Mouse (Mus musculus) inflammation-experienced regulatory T-cells, adult 6 months (primary cell): ENCODE measurements around the gene Sh3bgrl3. TPM values are rescaled to one million over a fixed set of nuclear protein-coding genes. Genes with fewer than 3 reads are reported as not detected.
A peak's percentile ranks its signal among the peaks of the same experiment; 100 is the strongest.
"Not testable (repeated sequence)": the region's sequence is repeated elsewhere in the genome, so short reads cannot be mapped to it uniquely, and the experiment has no call there.

Source experiments
- ATAC-seq: one replicate; pipeline ENCODE4 v1.8.0; 2017
- polyA plus RNA-seq, 3 experiments: library from polyadenylated mRNA; unstranded; fragments of 100-300 nt; shearing (Covaris generic); gene quantifications; one replicate each; pipeline ENCODE4 v1.2.1; 2017

Gene Sh3bgrl3
- 1,000 to 10,000 TPM in 2 of 3 experiments, 100 to 1,000 TPM in 1; 884 to 1,358 (median 1,179) TPM for polyA plus RNA-seq

- peak; percentile 83 for ATAC-seq
Measured at GRCm38 (mm10) chr4:134128221-134128982, at the start of gene Sh3bgrl3. Sh3bgrl3 (minus strand) TSS chr4:134128789.

DNA sequence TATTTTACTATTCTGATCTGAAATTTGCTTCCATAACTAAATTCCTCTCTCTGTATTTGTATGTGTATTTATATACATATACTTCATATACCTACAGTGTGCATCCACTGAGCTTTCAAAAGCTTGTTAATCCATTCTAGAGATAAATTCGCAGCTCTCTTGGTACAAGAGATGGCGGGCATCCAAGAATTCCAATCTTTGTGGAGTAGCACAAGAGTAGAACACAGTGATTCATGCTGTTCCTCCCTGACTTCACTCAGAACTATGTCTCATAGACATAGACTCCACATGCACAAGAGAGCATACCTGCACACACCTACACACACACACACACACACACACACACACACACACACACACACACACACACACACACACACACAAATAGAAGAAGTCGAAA, 43.8 kb upstream of the Sh3bgrl3 start:
- ATAC-seq: no peak

DNA sequence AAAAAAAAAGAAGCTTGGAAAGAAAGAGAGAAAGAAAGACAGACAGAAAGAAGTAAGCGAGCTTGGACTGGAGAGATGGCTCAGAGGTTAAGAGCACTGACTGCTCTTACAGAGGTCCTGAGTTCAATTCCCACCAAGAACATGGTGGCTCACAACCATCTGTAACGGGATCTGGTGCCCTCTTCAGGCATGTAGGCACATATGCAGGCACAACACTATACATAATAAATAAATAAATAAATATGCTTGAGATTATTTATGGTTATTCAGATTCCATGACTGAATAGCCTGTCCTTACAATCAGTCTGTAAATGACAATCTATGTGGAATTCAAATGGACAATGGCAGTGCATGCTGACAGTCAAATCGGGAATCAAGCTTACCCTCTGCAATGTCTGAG, 38.3 kb upstream of the Sh3bgrl3 start:
- ATAC-seq: peak; percentile 21

- ATAC-seq: no peak
Measured at GRCm38 (mm10) chr4:134165548-134166465, 37.2 kb upstream of the Sh3bgrl3 start.

DNA sequence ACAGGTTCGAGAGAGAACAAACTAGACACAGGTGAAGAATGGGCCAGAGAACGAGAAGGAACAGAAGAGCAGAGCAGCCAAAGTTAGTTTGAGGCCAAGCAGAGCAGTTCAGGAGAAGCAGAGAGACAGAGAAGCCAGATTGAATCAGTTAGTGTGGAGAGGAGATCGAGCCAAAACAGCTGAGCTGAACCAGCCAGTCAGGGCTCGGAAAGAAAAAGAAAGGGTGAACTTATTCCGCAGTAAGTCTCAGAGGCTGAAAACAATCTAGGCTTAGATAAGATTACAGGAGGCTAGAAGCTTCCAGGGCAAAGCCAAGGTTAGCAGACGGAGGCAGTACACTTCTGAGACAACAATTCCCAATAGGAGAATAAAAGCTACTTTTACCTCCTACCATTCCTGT, 36.4 kb upstream of the Sh3bgrl3 start:
- ATAC-seq: no peak

GRCm38 (mm10) chr4:134164591-134164990, 36.0 kb upstream of the Sh3bgrl3 start:
- no peak for ATAC-seq

- not testable (repeated sequence) for ATAC-seq
Measured at GRCm38 (mm10) chr4:134160071-134160470, 31.5 kb upstream of the Sh3bgrl3 start.

DNA sequence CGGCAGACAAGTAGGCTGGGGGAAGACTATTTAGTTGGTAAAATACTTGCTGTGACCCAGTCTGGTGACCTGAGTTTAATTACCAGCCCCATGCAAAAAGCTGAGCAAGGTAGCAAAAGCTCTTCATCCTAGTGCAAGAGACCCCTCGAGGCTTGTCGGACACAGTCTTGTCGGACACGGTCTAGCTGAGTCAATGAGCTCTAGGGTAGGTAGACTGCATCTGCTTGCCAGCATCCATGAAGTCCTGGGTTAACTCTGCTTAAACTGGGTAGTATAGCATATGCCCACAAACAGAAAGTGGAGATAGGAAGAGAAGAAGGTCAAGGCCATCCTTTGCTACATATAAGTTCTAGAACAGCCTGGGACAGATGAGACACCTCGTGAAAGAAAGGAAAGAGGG, 30.2 kb upstream of the Sh3bgrl3 start:
- no peak for ATAC-seq

GRCm38 (mm10) chr4:134157558-134157957, 29.0 kb upstream of the Sh3bgrl3 start:
- no peak for ATAC-seq

DNA sequence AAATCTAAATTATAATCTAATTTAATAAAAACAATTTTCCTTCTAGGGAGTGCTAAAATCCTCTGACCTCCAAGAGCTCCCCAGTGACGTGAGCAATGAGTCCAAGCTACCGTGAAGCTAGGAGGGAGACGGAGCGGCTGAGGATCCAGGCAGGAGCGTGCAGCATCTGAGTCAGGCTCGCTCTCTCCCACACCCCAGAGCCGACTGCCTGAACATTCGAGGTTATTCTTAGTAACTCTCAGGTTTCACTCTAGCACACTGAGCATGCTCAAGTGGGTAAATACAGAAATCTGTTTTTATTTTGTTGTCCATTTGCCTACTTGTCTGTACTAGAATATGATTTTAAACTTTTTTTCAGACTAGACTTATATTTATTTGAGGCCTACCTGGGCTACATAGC, 28.2 kb upstream of the Sh3bgrl3 start:
- ATAC-seq: no peak

- ATAC-seq: no peak
Measured at GRCm38 (mm10) chr4:134155961-134156465, 27.4 kb upstream of the Sh3bgrl3 start.

GRCm38 (mm10) chr4:134155531-134155930, 26.9 kb upstream of the Sh3bgrl3 start:
- ATAC-seq: no peak

DNA sequence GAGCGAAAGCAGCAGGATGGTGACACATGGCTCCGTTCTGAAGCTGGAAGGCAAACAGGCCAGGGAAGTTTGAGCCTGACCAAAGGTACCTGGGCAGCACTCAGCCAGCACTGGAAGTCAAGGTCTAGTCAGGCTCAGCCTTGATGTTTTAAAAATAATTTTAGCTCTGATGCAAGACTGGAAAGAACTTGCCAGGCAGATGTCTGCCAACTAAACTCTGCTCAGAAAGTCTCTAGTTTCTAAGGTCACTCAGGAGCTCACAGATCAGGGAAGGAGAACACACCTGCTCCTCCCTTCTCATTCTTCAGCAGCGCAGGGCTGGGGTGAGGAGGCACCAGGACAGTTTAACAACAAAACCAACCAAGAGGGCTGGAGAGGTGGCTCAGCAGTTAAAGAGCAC, 25.8 kb upstream of the Sh3bgrl3 start:
- ATAC-seq: no peak

DNA sequence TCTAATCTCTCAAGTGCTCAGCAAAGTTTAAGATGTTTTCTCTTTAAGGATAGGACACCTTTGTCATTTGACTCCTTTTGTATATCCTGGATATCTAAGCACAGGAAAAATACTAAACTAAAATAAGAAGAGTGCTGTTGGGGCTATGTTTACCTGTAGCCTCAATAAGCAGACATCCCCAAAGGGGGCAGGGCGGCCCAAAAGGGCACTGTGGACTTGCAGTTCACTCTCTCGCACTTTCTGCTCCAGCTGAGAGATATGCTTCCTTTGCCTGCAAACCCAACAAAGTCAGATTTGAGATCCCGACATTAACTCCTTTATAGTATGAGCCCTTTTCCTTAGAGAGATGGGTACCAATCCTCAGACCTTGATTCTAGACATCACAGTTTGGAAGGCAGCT, 25.1 kb upstream of the Sh3bgrl3 start:
- no peak for ATAC-seq

GRCm38 (mm10) chr4:134152112-134152511, 23.5 kb upstream of the Sh3bgrl3 start:
- ATAC-seq: no peak

- no peak for ATAC-seq
Measured at GRCm38 (mm10) chr4:134149389-134149788, 20.8 kb upstream of the Sh3bgrl3 start.

- ATAC-seq: not testable (repeated sequence)
Measured at GRCm38 (mm10) chr4:134144297-134144696, 15.7 kb upstream of the Sh3bgrl3 start.

DNA sequence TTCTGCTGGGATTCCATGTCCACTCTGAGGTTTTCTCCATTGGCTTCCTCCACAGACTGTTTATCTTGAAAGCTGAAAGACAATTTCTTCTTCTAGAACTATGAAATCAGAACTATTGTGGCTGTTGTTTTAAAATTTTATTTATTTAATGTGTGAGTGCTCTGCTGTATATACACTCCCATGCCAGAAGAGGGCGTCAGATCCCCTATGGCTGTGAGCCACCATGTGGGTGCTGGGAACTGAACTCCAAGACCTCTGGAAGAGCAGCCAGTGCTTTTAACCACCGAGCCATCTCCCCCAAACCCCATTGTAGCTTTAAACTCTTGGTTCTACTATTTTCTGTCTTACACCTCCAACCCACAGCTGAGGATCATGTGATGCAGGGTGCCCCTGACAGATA, 10.3 kb upstream of the Sh3bgrl3 start:
- no peak for ATAC-seq

- ATAC-seq: no peak
Measured at GRCm38 (mm10) chr4:134136280-134136926, 7.8 kb upstream of the Sh3bgrl3 start.

- ATAC-seq: no peak
Measured at GRCm38 (mm10) chr4:134132519-134133095, 4.0 kb upstream of the Sh3bgrl3 start.

GRCm38 (mm10) chr4:134132117-134132516, 3.5 kb upstream of the Sh3bgrl3 start:
- ATAC-seq: no peak

DNA sequence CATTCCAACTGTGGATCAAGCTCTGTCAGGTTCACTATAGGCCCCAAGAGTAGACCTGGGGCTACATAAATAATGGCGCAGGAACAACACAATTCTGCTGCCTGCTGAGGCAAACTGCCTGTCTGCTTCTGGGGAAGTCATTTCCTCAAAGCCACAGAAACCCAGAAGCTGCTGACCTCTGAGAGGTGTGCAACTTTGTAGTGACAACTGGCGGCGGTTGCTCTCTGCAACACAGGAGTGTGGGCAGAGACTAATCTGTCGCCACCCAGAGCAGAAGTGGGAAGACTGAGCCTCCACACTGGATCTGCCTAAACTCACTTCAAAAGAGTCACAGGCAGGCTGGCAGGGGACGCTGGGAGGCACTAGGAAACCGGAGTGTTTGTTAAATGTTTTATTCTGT, 893 bp upstream of the Sh3bgrl3 start:
- no peak for ATAC-seq

- peak; percentile 49 for ATAC-seq
Measured at GRCm38 (mm10) chr4:134128983-134129362, 384 bp upstream of the Sh3bgrl3 start.
